Mouse (Mus musculus) liver, embryonic 14.5 days (tissue): ENCODE measurements around the gene Ttll6.

Experiments used
- CTCF ChIP-seq: IDR thresholded peaks from 2 replicates; pipeline ENCODE4 v1.5.1; 2016; ENCODE audit warnings: antibody characterized with exemption, low read depth, control low read depth
- EP300 ChIP-seq: IDR thresholded peaks from 2 replicates; pipeline ENCODE4 v1.6.1; 2016; ENCODE audit warnings: antibody characterized with exemption, low read depth

GRCm38 (mm10) chr11:96203182-96203788 is 69.7 kb downstream of the Ttll6 start:
- no peak for TF ChIP-seq EP300
- no peak for TF ChIP-seq CTCF
